Mouse (Mus musculus) inflammation-experienced regulatory T-cells, adult 6 months (primary cell): Measurements from ENCODE around the gene Fam25c. TPM values are rescaled to one million over a fixed set of nuclear protein-coding genes. Genes with fewer than 3 reads are reported as not detected.
"Not testable (repeated sequence)": the region's sequence is repeated elsewhere in the genome, so short reads cannot be mapped to it uniquely, and the experiment has no call there.

Experiments
- ATAC-seq: one replicate; pipeline ENCODE4 v1.8.0; 2017
- polyA plus RNA-seq, 3 experiments: library from polyadenylated mRNA; unstranded; fragments of 100-300 nt; shearing (Covaris generic); gene quantifications; one replicate each; pipeline ENCODE4 v1.2.1; 2017

Fam25c gene
- polyA plus RNA-seq, 3 experiments from 2014 or later: not detected

GRCm38 (mm10) chr14:34326606-34327005 is 28.6 kb downstream of the Fam25c start:
- ATAC-seq: no peak

GRCm38 (mm10) chr14:34323576-34324085 is 31.6 kb downstream of the Fam25c start:
- ATAC-seq: no peak

DNA sequence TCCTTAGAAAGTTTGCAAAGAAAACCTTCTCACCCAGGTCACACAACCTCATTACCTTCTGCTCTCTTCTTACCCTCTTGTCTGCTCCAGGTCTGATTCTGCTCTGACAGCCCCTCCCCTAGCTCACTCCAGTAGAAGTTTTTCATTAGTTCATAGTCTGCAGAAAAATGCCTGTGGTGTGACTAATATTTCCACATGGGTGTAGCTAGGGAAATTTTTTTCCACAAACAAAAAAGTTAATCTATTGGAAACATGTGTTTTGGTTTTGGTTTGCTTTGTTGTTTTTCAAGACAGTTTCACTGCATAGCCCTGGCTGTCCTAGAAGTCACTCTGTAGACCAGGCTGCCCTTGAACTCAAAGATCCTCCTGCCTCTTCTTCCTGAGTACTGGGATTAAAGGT is 37.1 kb downstream of the Fam25c start:
- peak; percentile 42 for ATAC-seq

DNA sequence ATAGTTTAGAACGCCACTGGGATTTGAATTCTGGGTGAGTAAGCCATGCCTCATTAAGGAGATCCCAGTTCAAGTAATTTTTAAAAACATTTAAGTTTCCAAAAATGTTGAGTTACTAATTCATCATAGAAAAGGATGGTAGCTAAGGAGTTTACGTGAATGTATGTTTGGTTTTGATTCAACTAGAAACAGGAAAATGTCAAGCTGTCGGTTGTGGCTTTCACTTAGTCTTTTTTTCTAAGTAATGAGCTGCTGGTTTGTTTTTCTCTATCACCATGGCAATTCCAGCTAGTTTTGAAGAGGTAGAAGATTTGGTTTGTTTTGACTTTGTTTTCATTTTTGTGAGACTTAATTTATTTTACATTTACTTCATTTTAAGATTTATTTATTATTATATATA is 37.8 kb downstream of the Fam25c start:
- ATAC-seq: peak; percentile 84

GRCm38 (mm10) chr14:34316346-34316745 is 38.9 kb downstream of the Fam25c start:
- ATAC-seq: no peak

DNA sequence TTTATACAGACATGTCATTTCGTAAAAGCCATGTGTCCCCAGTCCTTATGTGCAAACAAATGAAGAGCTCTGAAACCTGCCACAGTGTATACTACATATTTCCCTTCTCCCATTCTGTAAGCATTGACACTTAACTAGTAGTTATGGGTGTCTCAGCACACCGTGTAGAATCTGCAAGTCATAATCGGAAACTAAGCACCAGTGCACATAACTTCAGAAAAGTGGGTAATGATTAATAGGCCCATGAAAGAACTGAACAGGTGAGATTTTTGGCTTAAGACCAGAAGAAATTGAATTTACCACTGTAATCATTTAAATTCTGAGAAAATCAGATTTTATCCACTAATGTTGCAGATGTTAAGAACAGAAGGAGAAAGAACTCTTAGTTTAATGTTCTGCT is 40.4 kb downstream of the Fam25c start:
- ATAC-seq: no peak

DNA sequence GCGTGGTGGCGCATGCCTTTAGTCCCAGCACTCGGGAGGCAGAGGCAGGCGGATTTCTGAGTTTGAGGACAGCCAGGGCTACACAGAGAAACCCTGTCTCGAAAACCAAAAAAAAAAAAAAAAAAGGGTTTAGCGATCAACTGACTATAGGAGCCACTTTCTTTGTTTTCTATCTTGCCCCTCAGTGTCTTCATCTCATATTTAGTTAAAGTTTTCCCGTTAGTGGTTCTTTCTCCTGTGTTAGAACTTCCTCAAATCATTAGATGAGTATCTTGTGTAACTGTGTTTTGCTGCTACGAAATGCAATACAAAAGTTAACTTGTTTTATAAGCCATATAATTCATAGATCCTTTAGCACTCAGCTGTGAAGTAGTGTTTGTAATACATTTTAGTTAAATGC is 40.9 kb downstream of the Fam25c start:
- ATAC-seq: not testable (repeated sequence)

- no peak for ATAC-seq
These were observed 41.6 kb downstream of the Fam25c start for GRCm38 (mm10) chr14:34313612-34314011.

DNA sequence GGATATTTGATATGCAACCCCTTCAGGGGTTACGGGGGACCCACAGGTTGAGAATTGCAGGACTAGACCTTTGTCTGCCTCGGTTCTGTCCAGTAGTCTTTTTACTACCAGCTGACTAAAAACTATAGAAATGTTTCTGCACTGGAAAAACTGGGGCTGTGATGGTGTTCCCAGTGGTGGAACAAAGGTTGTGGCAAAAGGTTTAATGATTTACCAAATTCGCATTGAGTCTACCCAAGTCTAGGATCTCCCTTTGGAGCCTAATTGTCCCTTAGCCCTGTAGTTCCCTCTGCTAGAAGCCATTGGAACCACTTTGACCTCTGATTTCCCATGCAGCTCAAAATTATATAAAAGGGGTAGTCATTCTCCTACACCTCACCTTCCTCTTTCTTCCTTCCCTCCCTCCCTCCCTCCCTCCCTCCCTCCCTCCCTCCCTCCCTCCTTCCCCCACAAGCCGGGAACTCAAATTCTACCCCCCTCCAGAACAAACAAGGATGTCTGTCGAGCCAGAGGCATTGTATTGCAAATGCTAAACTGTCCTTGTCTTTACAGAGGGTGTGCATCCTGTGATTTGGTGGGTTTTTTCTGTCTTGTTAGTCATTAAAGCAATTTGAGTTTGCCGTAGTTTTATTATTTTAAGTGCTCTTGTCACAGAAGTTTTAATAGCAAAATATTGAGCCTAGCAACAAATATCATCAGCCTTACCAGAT is 42.7 kb downstream of the Fam25c start:
- no peak for ATAC-seq

GRCm38 (mm10) chr14:34311691-34312090 is 43.5 kb downstream of the Fam25c start:
- no peak for ATAC-seq

DNA sequence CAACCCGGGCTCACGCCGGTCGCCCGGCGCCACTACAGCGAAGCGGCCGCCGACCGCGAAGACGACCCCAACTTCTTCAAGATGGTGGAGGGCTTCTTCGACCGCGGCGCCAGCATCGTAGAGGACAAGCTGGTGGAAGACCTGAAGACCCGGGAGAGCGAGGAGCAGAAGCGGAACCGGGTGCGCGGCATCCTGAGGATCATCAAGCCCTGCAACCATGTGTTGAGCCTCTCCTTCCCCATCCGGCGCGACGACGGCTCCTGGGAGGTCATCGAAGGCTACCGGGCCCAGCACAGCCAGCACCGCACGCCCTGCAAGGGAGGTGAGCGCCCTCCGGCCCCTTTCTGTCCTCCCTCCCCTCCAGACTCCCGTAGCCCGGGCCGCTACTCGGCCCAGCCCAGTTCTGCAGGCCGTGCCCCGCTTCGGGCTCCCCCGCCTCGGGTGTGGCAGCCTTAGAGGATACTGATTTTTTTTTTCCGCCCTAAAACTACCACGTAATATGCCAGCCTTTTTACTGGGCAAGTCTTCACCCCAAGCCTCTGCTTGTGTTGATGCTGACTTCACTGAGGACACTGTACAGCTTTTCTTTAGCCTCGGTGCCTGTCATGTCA is 44.1 kb downstream of the Fam25c start:
- peak; percentile 39 for ATAC-seq

- ATAC-seq: peak; percentile 83
These were observed 44.8 kb downstream of the Fam25c start, which contains the start of the genes Shld2 and Glud1 for GRCm38 (mm10) chr14:34310234-34310965. Gene Shld2 (minus strand): TSS chr14:34310493. Gene Glud1 (plus strand): TSS chr14:34310727.

DNA sequence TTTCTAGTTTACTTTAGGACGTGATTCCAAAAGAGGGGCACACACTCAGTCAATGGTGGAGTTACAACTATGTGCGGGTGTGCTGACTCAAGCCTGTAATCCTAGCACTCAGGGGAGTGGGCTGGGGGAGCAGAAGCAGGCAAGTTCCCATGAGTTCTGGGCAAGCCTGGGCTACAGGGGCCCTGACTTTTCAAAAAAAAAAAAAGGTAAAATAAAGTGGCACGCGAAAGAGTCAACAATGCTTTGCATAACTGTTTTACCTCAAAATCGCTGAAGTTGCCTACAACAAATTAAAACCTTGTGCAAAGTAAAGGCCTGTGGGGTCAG is 45.4 kb downstream of the Fam25c start:
- ATAC-seq: no peak

- ATAC-seq: no peak
These were observed 46.0 kb downstream of the Fam25c start for GRCm38 (mm10) chr14:34309266-34309665.

GRCm38 (mm10) chr14:34303265-34303680 is 52.0 kb downstream of the Fam25c start:
- ATAC-seq: no peak

GRCm38 (mm10) chr14:34302681-34303242 is 52.5 kb downstream of the Fam25c start:
- ATAC-seq: no peak

Other genes starting within 250 kb of the Fam25c start
- gene Npy4r, start 202.9 kb downstream of the Fam25c start, polyA plus RNA-seq: not detected
- under 1 TPM in 1 of 3 experiments, not detected in 2; 0.12 TPM for gene Gprin2, start 153.8 kb downstream of the Fam25c start, polyA plus RNA-seq
- under 1 TPM in 1 of 3 experiments, not detected in 2; 0.31 TPM for gene Syt15, start 135.8 kb downstream of the Fam25c start, polyA plus RNA-seq
- gene Shld2, start 44.9 kb downstream of the Fam25c start, polyA plus RNA-seq: 10 to 100 TPM in 1 of 3 experiments, 1 to 10 TPM in 2; 6.5 to 11.2 (median 9.5) TPM
- 10 to 100 TPM; 31.7 to 40.9 (median 36.1) TPM for gene Glud1, start 44.7 kb downstream of the Fam25c start, polyA plus RNA-seq
- gene Sncg, start 19.4 kb upstream of the Fam25c start, polyA plus RNA-seq: not detected
- gene Mmrn2, start 20.0 kb upstream of the Fam25c start, polyA plus RNA-seq: under 1 TPM in 1 of 3 experiments, not detected in 2; 0.11 TPM
- under 1 TPM; 0.36 to 0.40 (median 0.40) TPM for gene Bmpr1a, start 147.9 kb upstream of the Fam25c start, polyA plus RNA-seq
- gene 9230112D13Rik, start 167.4 kb upstream of the Fam25c start, polyA plus RNA-seq: not detected
- gene Ldb3, start 233.2 kb upstream of the Fam25c start, polyA plus RNA-seq: not detected
- gene Opn4, start 244.7 kb upstream of the Fam25c start, polyA plus RNA-seq: not detected